Mouse (Mus musculus) liver, adult 2 months (tissue): ENCODE results near the gene Cog3. TPM values are rescaled to one million over a fixed set of nuclear protein-coding genes. Genes with fewer than 3 reads are reported as not detected.

Experiments
- DNase-seq: peaks from one replicate; pipeline ENCODE4 v3.0.0-alpha.2; 2011; ENCODE audit warnings: low read depth, low spot score; ENCODE audit errors: extremely low read depth
- H3K27ac ChIP-seq: fragments of 200-500 bp; replicated peaks from 2 replicates; pipeline ENCODE4 v1.5.1; 2012; ENCODE audit warnings: low read depth, mild to moderate bottlenecking, control low read depth, inconsistent platforms, low read length; ENCODE audit not compliant: insufficient read depth
- H3K27me3 ChIP-seq: fragments of 200-500 bp; 2 replicates; pipeline ENCODE4 v1.6.1; 2012; ENCODE audit warnings: mild to moderate bottlenecking, moderate library complexity, low read length, inconsistent platforms; ENCODE audit not compliant: control insufficient read depth, insufficient read depth
- H3K36me3 ChIP-seq: fragments of 200-500 bp; 2 replicates; pipeline ENCODE4 v1.6.1; 2012; ENCODE audit warnings: low read length, inconsistent platforms; ENCODE audit not compliant: control insufficient read depth, insufficient read depth
- H3K4me1 ChIP-seq: fragments of 200-500 bp; 2 replicates; pipeline ENCODE4 v1.6.1; 2011; ENCODE audit warnings: low read length; ENCODE audit not compliant: control insufficient read depth, insufficient read depth
- H3K4me3 ChIP-seq: fragments of 200-500 bp; 2 replicates; pipeline ENCODE4 v1.5.1; 2011; ENCODE audit warnings: low read depth, mild to moderate bottlenecking, control low read depth, low read length, moderate library complexity; ENCODE audit not compliant: insufficient read depth
- H3K79me2 ChIP-seq: fragments of 200-500 bp; 2 replicates; pipeline ENCODE4 v1.6.1; 2012; ENCODE audit warnings: inconsistent platforms, mild to moderate bottlenecking, low read length, moderate library complexity; ENCODE audit not compliant: control insufficient read depth, insufficient read depth
- H3K9ac ChIP-seq: fragments of 200-500 bp; 2 replicates; pipeline ENCODE4 v1.6.1; 2012; ENCODE audit warnings: low read depth, mild to moderate bottlenecking, control low read depth, inconsistent platforms, low read length
- CTCF ChIP-seq: fragments of 200-500 bp; IDR thresholded peaks from 2 replicates; pipeline ENCODE4 v1.5.1; 2011; ENCODE audit warnings: low read depth, low read length, control low read depth
- POLR2A ChIP-seq: fragments of 200-500 bp; IDR thresholded peaks from 2 replicates; pipeline ENCODE4 v1.6.1; 2011; ENCODE audit warnings: low read length, control low read depth; ENCODE audit not compliant: insufficient read depth; ENCODE audit errors: extremely low read depth
- WGBS: fragments of 180-500 bp; shearing (Covaris S2); methylation state at CpG from one replicate; pipeline ENCODE4 v1.1.7; 2018; 5-methylcytosine and 5-hydroxymethylcytosine counted together
- polyA plus RNA-seq: library from polyadenylated mRNA; depleted of rRNA; stranded (reverse); fragments of >200 nt; gene quantifications from 2 replicates; pipeline ENCODE4 v1.2.3, GENCODE M21; 2012
- total RNA-seq: library from RNA; depleted of rRNA; stranded (reverse); fragments of >200 nt; gene quantifications from 2 replicates; pipeline ENCODE4 v1.2.3, GENCODE M21; 2014

Gene Cog3
- total and polyA plus RNA-seq, 2 experiments, result 5.3 to 10.9 TPM

DNA sequence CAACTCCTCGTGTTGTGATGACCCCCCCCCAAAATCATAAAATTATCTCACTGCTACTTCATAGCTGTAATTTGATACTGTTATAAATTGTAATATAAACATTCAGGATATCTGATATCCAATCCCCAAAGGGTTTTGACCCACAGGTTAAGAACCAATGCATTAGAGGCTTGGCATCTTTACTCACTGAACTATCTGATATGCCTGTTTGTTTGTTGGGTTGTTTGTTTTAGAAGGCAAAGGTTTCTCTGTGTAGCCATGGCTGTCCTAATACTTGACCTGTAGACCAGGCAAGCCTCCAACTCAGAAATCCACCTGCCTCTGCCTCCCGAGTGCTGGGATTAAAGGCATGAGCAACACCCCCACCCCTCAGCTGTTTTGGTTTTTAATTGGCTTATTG lies 3.5 kb upstream of the Cog3 start:
- no peak overlapping the region for H3K4me3 ChIP-seq
- peaks cover 5% of the 10 kb centered on the region; the same call in 1 of the 2 replicates for H3K4me1 ChIP-seq
- H3K9ac ChIP-seq, result no peak overlapping the region
- H3K36me3 ChIP-seq, result peaks cover 23% of the 10 kb centered on the region
- peaks cover 12% of the 10 kb centered on the region; the same call in 1 of the 2 replicates for H3K79me2 ChIP-seq
- DNase-seq, result peak; percentile 66
- TF ChIP-seq CTCF (no peak), POLR2A (no peak)
- 40% methylated on average over 2 of the region's 2 CpGs for WGBS
- H3K27ac ChIP-seq, result no peak overlapping the region
- H3K27me3 ChIP-seq, result no peaks in the 10 kb centered on the region

DNA sequence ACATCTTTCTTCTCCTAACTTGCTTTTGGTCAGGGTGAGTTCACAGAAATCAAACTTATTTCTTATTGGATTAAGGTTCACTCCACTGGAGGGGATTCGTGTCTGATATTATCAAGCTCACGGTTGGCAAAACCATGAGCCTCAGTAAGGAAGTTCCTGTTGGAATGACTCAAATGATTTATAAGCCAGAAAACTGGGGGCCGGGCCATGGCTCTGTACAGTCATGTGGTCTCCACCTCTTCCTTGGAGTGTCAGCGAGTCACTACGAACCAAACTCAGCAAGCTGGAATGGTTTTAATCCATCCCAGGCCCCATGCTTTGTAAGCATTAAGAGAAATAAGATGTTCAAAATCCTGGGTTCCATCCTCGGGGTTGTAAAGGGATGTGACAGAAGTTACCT lies 2.7 kb upstream of the Cog3 start:
- Histone ChIP-seq H3K79me2 (peaks cover 17% of the 10 kb centered on the region; the same call in 1 of the 2 replicates), H3K4me1 (peaks cover 12% of the 10 kb centered on the region), H3K27ac (no peak overlapping the region), H3K9ac (no peak overlapping the region), H3K4me3 (no peak overlapping the region), H3K36me3 (peaks cover 14% of the 10 kb centered on the region), H3K27me3 (no peaks in the 10 kb centered on the region)
- TF ChIP-seq POLR2A (no peak), CTCF (no peak)
- no peak for DNase-seq
- 79% methylated on average over 6 of the region's 6 CpGs for WGBS

DNA sequence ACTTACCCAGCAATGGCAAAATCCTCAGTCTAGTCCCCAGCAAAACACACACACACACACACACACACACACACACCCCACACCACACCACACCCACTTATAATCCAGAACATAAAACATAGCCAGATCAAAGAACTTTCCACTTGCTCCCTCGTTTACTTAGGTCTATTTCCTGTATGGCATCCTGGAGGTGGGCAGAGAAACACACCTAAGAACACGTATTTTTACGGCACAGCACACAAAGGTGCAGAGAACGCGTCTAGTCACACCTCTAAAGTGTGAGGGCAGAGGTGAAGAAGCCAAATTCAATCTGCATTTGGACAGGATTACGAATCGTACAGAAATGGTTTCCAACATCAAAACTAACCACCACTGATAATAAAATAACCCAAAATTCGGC lies 1.1 kb downstream of the Cog3 start:
- no peak for TF ChIP-seq CTCF
- no peak for TF ChIP-seq POLR2A
- WGBS, result 14% methylated on average over 8 of the region's 8 CpGs
- Histone ChIP-seq H3K79me2 (peaks cover 37% of the 10 kb centered on the region; the same call in 1 of the 2 replicates), H3K4me1 (peaks cover 14% of the 10 kb centered on the region), H3K9ac (peak overlapping the region; percentile 58; the same call in 1 of the 2 replicates), H3K4me3 (no peak overlapping the region), H3K36me3 (no peaks in the 10 kb centered on the region), H3K27me3 (no peaks in the 10 kb centered on the region), H3K27ac (no peak overlapping the region)
- peak; percentile 16 for DNase-seq

DNA sequence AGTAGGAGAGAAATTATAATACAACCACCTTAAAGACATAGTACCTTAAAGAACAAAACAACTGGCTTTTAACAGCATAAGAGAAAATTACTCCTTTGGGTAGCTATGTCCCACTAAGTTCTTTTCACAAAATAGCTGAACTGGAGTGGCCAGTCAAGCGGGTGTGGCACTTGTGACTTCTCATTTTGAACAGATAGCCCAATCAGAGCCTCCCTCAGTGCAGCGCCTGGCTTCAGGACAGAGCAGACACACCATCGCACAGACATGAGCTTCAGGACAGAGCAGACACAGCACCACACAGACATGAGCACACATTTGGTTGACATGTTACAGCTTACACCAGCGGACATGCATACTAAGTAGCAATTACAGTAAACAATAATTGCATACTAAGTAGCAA lies 3.3 kb downstream of the Cog3 start:
- Histone ChIP-seq H3K27me3 (no peaks in the 10 kb centered on the region), H3K36me3 (peaks cover 8% of the 10 kb centered on the region), H3K4me3 (no peak overlapping the region), H3K27ac (no peak overlapping the region), H3K79me2 (peaks cover 37% of the 10 kb centered on the region; the same call in 1 of the 2 replicates), H3K9ac (no peak overlapping the region), H3K4me1 (peaks cover 14% of the 10 kb centered on the region)
- DNase-seq, result no peak
- 82% methylated on average over 4 of the region's 4 CpGs for WGBS
- TF ChIP-seq POLR2A, result no peak
- TF ChIP-seq CTCF, result no peak

DNA sequence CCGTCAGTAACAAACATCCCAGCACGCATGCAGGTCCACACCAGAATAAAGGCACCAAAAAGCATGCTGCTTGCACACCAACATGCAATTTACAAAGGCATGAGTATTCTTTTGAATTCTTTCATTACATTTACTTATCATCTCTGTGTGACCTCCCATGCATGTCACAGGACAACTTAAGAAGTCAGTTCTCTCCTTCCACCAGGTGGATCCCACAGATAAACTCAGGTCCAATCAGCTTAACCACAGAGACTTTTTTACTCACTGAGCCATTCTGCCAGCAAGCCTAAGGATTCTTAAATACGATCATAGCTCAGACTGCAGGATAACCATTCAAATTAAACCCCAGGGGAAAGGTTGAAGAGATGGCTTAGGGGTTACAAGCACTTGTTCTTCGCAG lies 5.2 kb downstream of the Cog3 start:
- H3K27me3 ChIP-seq, result no peaks in the 10 kb centered on the region
- WGBS, result 95% methylated on average over 4 of the region's 4 CpGs
- peaks cover 11% of the 10 kb centered on the region for H3K36me3 ChIP-seq
- peaks cover 36% of the 10 kb centered on the region; the same call in 1 of the 2 replicates for H3K79me2 ChIP-seq
- H3K4me3 ChIP-seq, result no peak overlapping the region
- no peak overlapping the region for H3K9ac ChIP-seq
- DNase-seq, result no peak
- no peak overlapping the region for H3K27ac ChIP-seq
- TF ChIP-seq CTCF (no peak), POLR2A (no peak)
- H3K4me1 ChIP-seq, result peaks cover 14% of the 10 kb centered on the region

DNA sequence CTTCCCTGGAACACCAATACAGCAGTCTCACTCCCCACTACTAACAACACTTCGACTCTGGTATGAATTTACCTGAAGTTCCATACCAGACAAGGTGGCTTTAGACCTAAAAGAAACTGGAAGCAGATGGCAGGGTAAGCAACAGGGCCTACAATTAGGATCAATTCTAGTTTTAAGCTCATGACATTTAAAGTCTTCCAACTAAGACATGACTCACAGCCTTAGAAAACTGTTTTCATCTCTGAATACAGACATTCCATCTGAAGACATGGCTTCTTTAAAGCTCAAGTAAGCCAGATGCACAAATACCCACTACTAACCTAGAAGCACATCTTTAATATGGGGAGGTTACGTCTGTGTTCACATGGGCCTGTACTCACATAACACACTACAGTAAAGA lies 6.4 kb downstream of the Cog3 start:
- H3K4me3 ChIP-seq, result no peak overlapping the region
- peaks cover 16% of the 10 kb centered on the region for H3K36me3 ChIP-seq
- no peak for TF ChIP-seq CTCF
- no peak for TF ChIP-seq POLR2A
- H3K79me2 ChIP-seq, result peaks cover 27% of the 10 kb centered on the region; the same call in 1 of the 2 replicates
- H3K4me1 ChIP-seq, result peaks cover 10% of the 10 kb centered on the region
- DNase-seq, result no peak
- H3K9ac ChIP-seq, result no peak overlapping the region
- H3K27me3 ChIP-seq, result no peaks in the 10 kb centered on the region
- no peak overlapping the region for H3K27ac ChIP-seq
- 94% methylated on average over 2 of the region's 2 CpGs for WGBS
